Mouse (Mus musculus): ENCODE measurements around the gene Prss42.
"Not testable (repeated sequence)": the region's sequence is repeated elsewhere in the genome, so short reads cannot be mapped to it uniquely, and the experiment has no call there.

Prss42 gene

GRCm38 (mm10) chr9:110788169-110788568 is 9.8 kb upstream of the Prss42 start:
- DNase-seq (ENCODE audit: low read depth in 1 of 2, low spot score in 2 of 2) = no peak

GRCm38 (mm10) chr9:110790462-110790861 is 7.5 kb upstream of the Prss42 start:
- DNase-seq (ENCODE audit: low read depth in 1 of 2, low spot score in 2 of 2) = no peak

- DNase-seq (ENCODE audit: low read depth in 1 of 2, low spot score in 2 of 2) = no peak
These were observed 953 bp upstream of the Prss42 start for GRCm38 (mm10) chr9:110797013-110797412.

GRCm38 (mm10) chr9:110800834-110801479 is 3.0 kb downstream of the Prss42 start:
- no peak for DNase-seq (ENCODE audit: low read depth in 1 of 2, low spot score in 2 of 2)

GRCm38 (mm10) chr9:110803294-110803693 is 5.3 kb downstream of the Prss42 start:
- no peak for DNase-seq (ENCODE audit: low read depth in 1 of 2, low spot score in 2 of 2)

- DNase-seq (ENCODE audit: low read depth in 1 of 2, low spot score in 2 of 2) = no peak
These were observed 12.1 kb downstream of the Prss42 start for GRCm38 (mm10) chr9:110810051-110810450.

- no peak for DNase-seq (ENCODE audit: low read depth in 1 of 2, low spot score in 2 of 2)
These were observed 15.8 kb downstream of the Prss42 start, which contains the start of gene Prss44 for GRCm38 (mm10) chr9:110813789-110814188. Gene Prss44 (plus strand): TSS chr9:110813994.

- DNase-seq (ENCODE audit: low read depth in 1 of 2, low spot score in 2 of 2) = not testable (repeated sequence)
These were observed 22.6 kb downstream of the Prss42 start for GRCm38 (mm10) chr9:110820546-110820945.

GRCm38 (mm10) chr9:110821436-110821835 is 23.5 kb downstream of the Prss42 start:
- no peak for DNase-seq (ENCODE audit: low read depth in 1 of 2, low spot score in 2 of 2)

GRCm38 (mm10) chr9:110825426-110825825 is 27.5 kb downstream of the Prss42 start:
- DNase-seq (ENCODE audit: low read depth in 1 of 2, low spot score in 2 of 2) = no peak

GRCm38 (mm10) chr9:110825832-110826231 is 27.9 kb downstream of the Prss42 start:
- DNase-seq (ENCODE audit: low read depth in 1 of 2, low spot score in 2 of 2) = no peak

GRCm38 (mm10) chr9:110826390-110826789 is 28.4 kb downstream of the Prss42 start, which contains the start of gene Prss43:
Gene Prss43 (plus strand): TSS chr9:110826690.
- DNase-seq (ENCODE audit: low read depth in 1 of 2, low spot score in 2 of 2) = no peak

GRCm38 (mm10) chr9:110833021-110833420 is 35.1 kb downstream of the Prss42 start:
- no peak for DNase-seq (ENCODE audit: low read depth in 1 of 2, low spot score in 2 of 2)

- no peak for DNase-seq (ENCODE audit: low read depth in 1 of 2, low spot score in 2 of 2)
These were observed 36.4 kb downstream of the Prss42 start, which contains the start of gene Prss45 for GRCm38 (mm10) chr9:110834411-110834810. Gene Prss45 (plus strand): TSS chr9:110834588.

GRCm38 (mm10) chr9:110834961-110835360 is 37.0 kb downstream of the Prss42 start:
- DNase-seq (ENCODE audit: low read depth in 1 of 2, low spot score in 2 of 2) = no peak

- no peak for DNase-seq (ENCODE audit: low read depth in 1 of 2, low spot score in 2 of 2)
These were observed 38.1 kb downstream of the Prss42 start for GRCm38 (mm10) chr9:110836112-110836511.

- no peak for DNase-seq (ENCODE audit: low read depth in 1 of 2, low spot score in 2 of 2)
These were observed 42.9 kb downstream of the Prss42 start for GRCm38 (mm10) chr9:110840905-110841304.

- no peak for DNase-seq (ENCODE audit: low read depth in 1 of 2, low spot score in 2 of 2)
These were observed 43.5 kb downstream of the Prss42 start for GRCm38 (mm10) chr9:110841438-110841837.

- DNase-seq (ENCODE audit: low read depth in 1 of 2, low spot score in 2 of 2) = no peak
These were observed 46.2 kb downstream of the Prss42 start, which contains the start of gene Prss46 for GRCm38 (mm10) chr9:110844206-110844605. Gene Prss46 (plus strand): TSS chr9:110844506.

- no peak for DNase-seq (ENCODE audit: low read depth in 1 of 2, low spot score in 2 of 2)
These were observed 51.2 kb downstream of the Prss42 start for GRCm38 (mm10) chr9:110849162-110849561.

Measured in monocyte, adult 2 months (primary cell).